Comparison of ENCODE assay signal across 8 mouse cellular contexts in the genomic region with DNA sequence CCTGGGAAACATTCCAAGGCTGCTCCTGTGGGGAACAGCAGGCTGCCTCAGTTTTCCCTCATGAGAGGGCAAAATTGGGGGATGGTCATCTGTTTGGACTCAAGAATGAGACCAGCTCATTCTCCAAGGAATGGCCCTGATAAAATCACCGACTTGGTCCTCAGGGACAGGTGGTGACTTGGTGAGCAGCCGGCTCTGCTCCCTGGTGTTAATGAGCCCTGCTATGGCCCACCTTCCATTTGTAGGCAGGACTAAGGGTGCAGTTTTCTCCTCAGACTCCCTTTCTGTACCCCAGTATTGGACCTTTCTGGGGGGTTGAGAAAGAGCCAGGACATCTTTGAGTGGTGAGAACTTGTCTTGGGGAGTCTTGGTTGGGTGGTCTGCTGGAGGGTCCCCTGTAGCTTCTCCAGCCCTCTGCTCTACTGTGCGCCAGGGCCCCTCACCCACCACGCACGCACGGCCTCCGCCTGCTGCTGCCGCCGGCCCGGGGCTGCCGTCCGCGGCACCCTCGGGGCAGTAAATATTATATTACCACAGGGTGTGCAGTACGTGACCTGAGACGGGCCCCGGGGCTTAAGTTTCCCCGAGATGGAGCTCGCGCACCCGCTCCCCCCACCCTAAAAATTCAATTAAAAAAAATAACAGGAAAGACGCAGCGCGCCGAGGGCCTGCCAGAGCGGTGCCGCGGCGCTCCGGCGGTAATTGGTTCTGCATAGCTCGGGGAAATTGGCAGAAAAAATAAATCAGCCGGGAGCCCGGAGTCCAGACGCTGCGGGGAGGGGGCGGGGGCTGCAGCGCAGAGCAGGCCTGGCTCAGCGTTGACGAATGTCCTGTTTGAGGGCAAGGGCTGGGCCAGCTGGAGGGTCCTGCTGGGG.
A peak's percentile ranks its signal among the peaks of the same experiment; 100 is the strongest.
DNase-seq lines count a peak whose midpoint lies in the region; ATAC-seq and TF ChIP-seq lines count a peak whose summit lies in the region.

No protein-coding gene starts in this region.

- no peaks in the 10 kb centered on the region; the same call in 1 of the 2 replicates for H3K27me3 ChIP-seq in embryonic facial prominence, embryonic 11.5 days (ENCODE audit: control insufficient read depth, insufficient read depth, low read length)
- H3K27me3 ChIP-seq in midbrain, embryonic 14.5 days (ENCODE audit: control insufficient read depth, insufficient read depth, low read length) = no peaks in the 10 kb centered on the region; the same call in 1 of the 2 replicates

- no peaks in the 10 kb centered on the region for H3K36me3 ChIP-seq in embryonic facial prominence, embryonic 11.5 days (replicated peaks; ENCODE audit: control insufficient read depth, insufficient read depth, low read depth, low read length)
- no peaks in the 10 kb centered on the region for H3K36me3 ChIP-seq in midbrain, embryonic 14.5 days (ENCODE audit: control insufficient read depth, insufficient read depth, low read length)

- peaks cover 6% of the 10 kb centered on the region; the same call in 1 of the 2 replicates for H3K4me1 ChIP-seq in embryonic facial prominence, embryonic 11.5 days (ENCODE audit: control insufficient read depth, insufficient read depth, low read length)
- H3K4me1 ChIP-seq in midbrain, embryonic 14.5 days (ENCODE audit: control insufficient read depth, insufficient read depth, low read length) = peaks cover 14% of the 10 kb centered on the region; the same call in 1 of the 2 replicates

- no peak overlapping the region for H3K27ac ChIP-seq in left cerebral cortex, adult 2 months
- H3K27ac ChIP-seq in embryonic facial prominence, embryonic 11.5 days (replicated peaks; ENCODE audit: low read depth, low read length) = peak overlapping the region; percentile 73
- peak overlapping the region; percentile 60 for H3K27ac ChIP-seq in midbrain, embryonic 14.5 days (replicated peaks; ENCODE audit: low read depth, low read length)

- H3K9me3 ChIP-seq in embryonic facial prominence, embryonic 11.5 days (replicated peaks; ENCODE audit: control insufficient read depth, low read length) = no peaks in the 10 kb centered on the region
- H3K9me3 ChIP-seq in midbrain, embryonic 14.5 days (ENCODE audit: control insufficient read depth, low read length) = no peaks in the 10 kb centered on the region

- intact Hi-C loops in left cerebral cortex, adult 2 months (cut with DNase I) = no loop called here

- ATAC-seq in embryonic facial prominence, embryonic 11.5 days (replicated peaks; ENCODE audit: insufficient number of reproducible peaks, low FRiP score, low TSS enrichment, low read depth) = peak; percentile 80
- peak; percentile 75 for ATAC-seq in midbrain, embryonic 14.5 days (ENCODE audit: low FRiP score, low TSS enrichment)

- H3K9ac ChIP-seq in embryonic facial prominence, embryonic 11.5 days (replicated peaks; ENCODE audit: low read length) = peak overlapping the region; percentile 43
- H3K9ac ChIP-seq in midbrain, embryonic 14.5 days (replicated peaks; ENCODE audit: low read length) = peak overlapping the region; percentile 49

- peak overlapping the region; percentile 44 for H3K4me3 ChIP-seq in left cerebral cortex, adult 2 months
- H3K4me3 ChIP-seq in embryonic facial prominence, embryonic 11.5 days (ENCODE audit: low read depth, low read length) = peak overlapping the region; percentile 29
- peak overlapping the region; percentile 38 for H3K4me3 ChIP-seq in midbrain, embryonic 14.5 days (replicated peaks; ENCODE audit: low read depth, low read length)

- WGBS in embryonic facial prominence, embryonic 11.5 days = 2% methylated on average over 40 of the region's 40 CpGs
- WGBS in midbrain, embryonic 14.5 days = 3% methylated on average over 40 of the region's 40 CpGs

- no peak for TF ChIP-seq CTCF in left cerebral cortex, adult 2 months (IDR thresholded peaks at IDR 0.05)

- peak overlapping the region; percentile 59 for H3K4me2 ChIP-seq in embryonic facial prominence, embryonic 11.5 days (ENCODE audit: low read depth, low read length)
- H3K4me2 ChIP-seq in midbrain, embryonic 14.5 days (ENCODE audit: low read length) = peak overlapping the region; percentile 73

- peak; percentile 42 to 43 for DNase-seq in left cerebral cortex, adult 2 months (ENCODE audit: extremely low spot score in 1 of 2, low spot score in 2 of 2)
- DNase-seq in left cerebral cortex, adult 11 months (ENCODE audit: low spot score) = no peak
- DNase-seq in embryonic facial prominence, embryonic 11.5 days (ENCODE audit: low spot score) = peak; percentile 87
- peak; percentile 47 for DNase-seq in heart, postnatal 4 days
- DNase-seq in layer of hippocampus, postnatal 36 days = peak; percentile 56 to 60
- DNase-seq in midbrain, embryonic 14.5 days = peak; percentile 85
- no peak for DNase-seq in T-cell, adult 2 months (ENCODE audit: low spot score)
- DNase-seq in urinary bladder, adult 2 months (ENCODE audit: low spot score) = no peak

Comparison
In these comparisons a context has a peak if more than half of its experiments do, and no peak if none do; other contexts are left out.
1. DNase-seq: peak in left cerebral cortex, adult 2 months (2 of 2), embryonic facial prominence, embryonic 11.5 days (single experiment), heart, postnatal 4 days (single experiment), layer of hippocampus, postnatal 36 days (2 of 2) and midbrain, embryonic 14.5 days (single experiment); none in left cerebral cortex, adult 11 months (single experiment), T-cell, adult 2 months (single experiment) and urinary bladder, adult 2 months (single experiment).
2. Peak in every context shown above with its lines, with median percentiles within 50 percentile points of each other: H3K4me3 ChIP-seq.